Mouse (Mus musculus): ENCODE measurements around the gene Fbxo24.

Gene Fbxo24

DNA sequence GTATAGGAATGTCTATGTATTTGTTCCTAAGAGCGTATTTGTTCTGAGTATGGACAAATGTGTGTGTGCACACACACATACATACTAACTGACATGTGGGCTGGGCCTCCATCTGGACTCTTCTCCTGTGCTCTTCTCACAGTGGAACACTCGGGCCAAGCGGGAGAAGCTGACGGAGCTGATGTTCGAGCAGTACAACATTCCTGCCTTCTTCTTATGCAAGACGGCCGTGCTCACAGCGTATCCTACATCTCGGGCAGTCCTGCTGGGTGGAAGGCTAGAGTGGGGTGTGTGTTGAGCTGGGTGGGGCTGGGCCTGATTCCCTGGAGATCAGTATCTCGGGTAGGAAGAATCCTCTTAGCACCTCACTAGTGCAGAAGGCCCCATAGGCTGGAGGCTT is 65.8 kb downstream of the Fbxo24 start:
- DNase-seq (ENCODE audit: low spot score in 2 of 2), result no peak
